Mouse (Mus musculus) lung, adult 2 months (tissue): ENCODE measurements at regions not wholly inside any gene's neighbourhood (a gene's known extent, or its start where the extent isn't known, plus 50 kb on each side); places are given as distances from the start of the nearest gene placed in this dataset.

Experiments used
- CTCF ChIP-seq: fragments of 200-500 bp; IDR thresholded peaks from 2 replicates; pipeline ENCODE4 v1.5.1; 2011; ENCODE audit warnings: mild to moderate bottlenecking, low read length, control low read depth; ENCODE audit not compliant: insufficient read depth
- POLR2A ChIP-seq: fragments of 200-500 bp; IDR thresholded peaks from 2 replicates; pipeline ENCODE4 v1.6.1; 2011; ENCODE audit warnings: low read depth, mild to moderate bottlenecking, control low read depth, low read length, borderline replicate concordance; ENCODE audit errors: extremely low read depth

GRCm38 (mm10) chr14:25199900-25200299 lies 259.1 kb upstream of the Zmiz1 start:
- TF ChIP-seq CTCF (no peak), POLR2A (no peak)
